In the genomic region with DNA sequence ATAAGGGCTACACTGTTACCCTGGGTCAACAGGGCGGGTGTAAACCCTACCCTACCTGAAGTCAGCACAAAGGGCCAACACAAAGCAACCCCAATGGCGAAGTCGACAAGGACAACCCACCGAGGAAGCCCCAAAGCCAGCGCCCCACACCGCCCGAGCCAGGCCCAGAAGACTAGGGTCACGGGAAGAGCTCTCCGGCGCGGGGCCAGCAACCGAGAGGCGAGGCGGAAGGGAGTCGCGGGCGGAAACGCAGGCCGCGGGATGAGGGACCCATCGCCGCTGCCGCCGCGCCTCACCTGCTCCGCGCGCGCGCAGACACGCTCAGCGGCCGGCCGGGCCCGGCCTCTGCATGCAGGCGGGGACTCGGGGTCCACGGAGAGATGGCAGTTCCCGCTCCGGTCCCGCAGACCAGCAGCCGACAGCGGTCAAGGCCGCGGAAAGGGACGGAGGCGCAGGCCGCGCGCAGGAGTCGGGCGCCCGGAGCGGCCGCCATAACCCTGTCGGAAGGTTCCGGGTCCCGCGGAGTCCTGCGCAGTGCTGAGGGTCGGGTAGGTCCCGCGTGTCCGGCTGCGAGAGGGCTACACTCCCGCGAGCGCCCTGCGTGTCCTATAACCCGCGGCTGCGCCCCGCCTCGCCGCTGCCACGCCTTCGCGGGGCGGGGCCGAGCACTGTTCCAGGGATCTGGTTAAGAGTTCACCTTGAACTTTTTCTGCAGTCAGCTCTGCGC, we compare ENCODE assay signal across 7 mouse cellular contexts. TPM values are rescaled to one million over a fixed set of nuclear protein-coding genes. Genes with fewer than 3 reads are reported as not detected.
A peak's percentile ranks its signal among the peaks of the same experiment; 100 is the strongest.
DNase-seq lines count a peak whose midpoint lies in the region.

Gene Fdx1 (minus strand): TSS at position 582 of the 727 bp plus-strand sequence.

- peaks cover 41% of the 10 kb centered on the region for H3K27me3 ChIP-seq in midbrain, embryonic 10.5 days (ENCODE audit: low read depth, poor library complexity, severe bottlenecking)

- no peaks in the 10 kb centered on the region for H3K9me3 ChIP-seq in midbrain, embryonic 10.5 days (replicated peaks)

- peak within 1 kb of the TSS; percentile 83 for H3K4me3 ChIP-seq in midbrain, embryonic 10.5 days

- peaks cover 29% of the 10 kb centered on the region for H3K4me1 ChIP-seq in midbrain, embryonic 10.5 days

- no peaks in the 10 kb centered on the region for H3K36me3 ChIP-seq in midbrain, embryonic 10.5 days

- DNase-seq in ZHBTc4 (ENCODE audit: low read depth, low spot score) = peak; percentile 92
- peak; percentile 69 to 71 for DNase-seq in cerebellum, postnatal 36 days
- DNase-seq in gastrocnemius, postnatal 10 days = peak; percentile 83
- peak; percentile 70 for DNase-seq in induced T-regulatory cell, adult 2 months (ENCODE audit: low read depth)
- DNase-seq in left cerebral cortex, postnatal 36 days (ENCODE audit: low spot score in 2 of 2) = peak; percentile 61 to 67
- DNase-seq in midbrain, embryonic 10.5 days (ENCODE audit: low spot score) = peak; percentile 67
- peak; percentile 62 for DNase-seq in right cerebral cortex, postnatal 4 days

- H3K27ac ChIP-seq in midbrain, embryonic 10.5 days (replicated peaks) = peak within 1 kb of the TSS; percentile 88

- intact Hi-C loops in left cerebral cortex, postnatal 36 days (cut with DNase I) = no loop called here

- WGBS in midbrain, embryonic 10.5 days = under 1% methylated on average over 81 of the region's 81 CpGs

RNA-seq across cellular contexts. Expression of gene Fdx1, which starts in this region (rescaled TPM):
- total RNA-seq in gastrocnemius, postnatal 10 days (2021) = 10 to 100 TPM; 36.9 to 43.0 TPM
- total RNA-seq in left cerebral cortex, postnatal 36 days (2021) = 10 to 100 TPM; 19.8 to 19.9 TPM
- polyA plus RNA-seq in midbrain, embryonic 10.5 days (2016; fragmentation: Nextera tagmentation; extraction: Ambion mirVana) = 46.8 and 49.4 TPM in 2 replicates

Comparison
In these comparisons a context has a peak if more than half of its experiments do, and no peak if none do; other contexts are left out.
1. Peak in every context shown above with its lines: DNase-seq, H3K4me3 ChIP-seq and H3K27ac ChIP-seq.